Mouse (Mus musculus) liver, embryonic 15.5 days (tissue): ENCODE data around the gene Mctp2. TPM values are rescaled to one million over a fixed set of nuclear protein-coding genes. Genes with fewer than 3 reads are reported as not detected.

Experiments used
- ATAC-seq: fragments of 200-750 bp; cut with Nextera tagmentation; 2 replicates; pipeline ENCODE4 v1.8.0; 2017; ENCODE audit warnings: moderate number of reproducible peaks, mild to moderate bottlenecking, moderate library complexity; ENCODE audit not compliant: insufficient read depth
- H3K27ac ChIP-seq: fragments of 300-500 bp; sonication (generic); replicated peaks from 2 replicates; pipeline ENCODE4 v1.5.1; 2015; ENCODE audit warnings: mild to moderate bottlenecking, inconsistent platforms
- H3K27me3 ChIP-seq: fragments of 300-500 bp; sonication (generic); 2 replicates; pipeline ENCODE4 v1.6.1; 2015; ENCODE audit warnings: mild to moderate bottlenecking, inconsistent platforms
- H3K36me3 ChIP-seq: fragments of 300-500 bp; sonication (generic); replicated peaks from 2 replicates; pipeline ENCODE4 v1.6.1; 2015; ENCODE audit warnings: moderate library complexity, mild to moderate bottlenecking, inconsistent platforms
- H3K4me1 ChIP-seq: fragments of 300-500 bp; sonication (generic); replicated peaks from 2 replicates; pipeline ENCODE4 v1.6.1; 2015; ENCODE audit warnings: inconsistent platforms
- H3K4me2 ChIP-seq: fragments of 300-500 bp; sonication (generic); 2 replicates; pipeline ENCODE4 v1.6.1; 2015; ENCODE audit warnings: moderate library complexity, mild to moderate bottlenecking, inconsistent platforms
- H3K4me3 ChIP-seq: fragments of 300-500 bp; sonication (generic); replicated peaks from 2 replicates; pipeline ENCODE4 v1.5.1; 2015; ENCODE audit warnings: mild to moderate bottlenecking, inconsistent platforms
- H3K9ac ChIP-seq: fragments of 300-500 bp; sonication (generic); 2 replicates; pipeline ENCODE4 v1.6.1; 2015; ENCODE audit warnings: moderate library complexity, mild to moderate bottlenecking, inconsistent platforms
- H3K9me3 ChIP-seq: fragments of 300-500 bp; sonication (generic); replicated peaks from 2 replicates; pipeline ENCODE4 v1.6.1; 2016; ENCODE audit warnings: inconsistent platforms
- WGBS: fragments of 180-500 bp; shearing (Covaris S2); methylation state at CpG from one replicate; pipeline ENCODE4 v1.1.7; 2015; ENCODE audit warnings: mixed read lengths; ENCODE audit not compliant: insufficient replicate concordance; 5-methylcytosine and 5-hydroxymethylcytosine counted together
- polyA plus RNA-seq: library from polyadenylated mRNA; unstranded; fragments of >200 nt; fragmentation: Nextera tagmentation; extraction: Ambion mirVana; gene quantifications from 2 replicates; pipeline ENCODE4 v1.2.1, GENCODE M21; 2015

The Mctp2 gene
- polyA plus RNA-seq, 1 experiment from 2014 or later: 0.35 TPM

DNA sequence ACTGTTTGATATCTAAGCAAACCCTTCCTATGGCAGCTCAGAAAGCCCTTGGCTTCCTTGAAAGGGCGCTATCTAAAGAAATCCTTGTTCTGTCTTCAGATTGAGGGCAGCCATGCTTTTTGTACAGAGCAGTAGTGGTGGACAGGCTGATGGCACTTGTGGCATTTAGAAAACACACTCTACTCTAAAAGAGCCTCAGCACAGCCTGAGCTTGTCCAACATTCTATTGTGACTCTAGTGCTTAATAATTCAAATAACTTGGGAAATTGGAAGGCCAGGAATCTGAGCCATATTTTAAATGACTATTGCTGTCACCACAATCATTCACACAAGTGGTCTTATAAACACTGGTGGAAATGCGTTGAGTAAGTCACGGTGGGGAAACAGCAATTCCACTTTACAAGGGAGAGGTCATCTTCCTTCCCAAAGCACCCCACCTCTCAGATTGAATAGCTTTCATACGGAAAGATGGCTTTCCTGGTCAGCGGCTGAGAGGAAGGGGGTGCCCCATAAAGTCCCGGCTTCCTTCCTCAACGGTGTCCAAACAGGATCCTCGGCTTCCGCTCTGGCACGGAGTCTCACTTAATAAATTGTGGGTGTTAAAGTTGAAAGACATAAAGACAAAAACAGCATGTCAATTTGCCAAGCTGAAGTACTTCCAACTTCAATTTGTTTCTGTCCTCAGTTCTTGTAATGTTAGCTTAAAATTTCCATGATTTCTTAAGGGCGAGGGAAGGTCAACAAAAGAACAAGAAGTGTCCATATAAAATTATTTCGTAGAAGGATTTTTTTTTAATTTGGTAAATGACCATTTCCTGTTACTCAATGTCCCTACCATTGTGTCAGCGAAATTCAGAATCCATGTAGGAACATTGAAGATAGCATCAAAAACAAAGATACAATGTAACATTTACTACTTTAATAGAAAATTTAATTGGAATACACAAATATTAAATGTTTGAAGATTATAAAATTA lies 140.4 kb downstream of the Mctp2 start:
- ATAC-seq: no peak
- WGBS: 26% methylated on average over 13 of the region's 13 CpGs
- H3K4me3 ChIP-seq: no peak overlapping the region
- no peak overlapping the region for H3K27ac ChIP-seq
- no peak overlapping the region for H3K4me2 ChIP-seq
- H3K4me1 ChIP-seq: no peaks in the 10 kb centered on the region
- H3K27me3 ChIP-seq: no peaks in the 10 kb centered on the region
- H3K36me3 ChIP-seq: no peaks in the 10 kb centered on the region
- H3K9me3 ChIP-seq: no peaks in the 10 kb centered on the region
- H3K9ac ChIP-seq: no peak overlapping the region

DNA sequence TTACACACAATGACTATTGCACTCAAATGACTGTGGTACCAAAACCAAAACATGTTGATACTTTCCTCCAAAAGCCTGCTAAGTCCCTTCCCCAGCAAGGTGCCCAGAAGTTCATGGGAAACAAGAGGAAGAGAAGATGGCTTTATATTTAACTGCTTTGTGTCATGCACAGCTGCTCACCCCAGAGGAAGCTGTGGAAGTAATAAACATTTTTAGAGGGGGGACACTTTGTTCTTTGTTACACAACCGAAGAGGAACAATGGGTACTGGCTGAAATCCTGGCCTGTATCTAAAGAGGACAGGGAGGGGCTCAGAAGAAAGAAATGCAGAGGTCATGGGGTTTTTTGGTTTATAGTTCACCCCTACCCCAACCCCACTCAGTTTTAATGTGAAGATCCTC lies 144.2 kb downstream of the Mctp2 start:
- WGBS: 19% methylated on average over 1 of the region's 1 CpGs
- no peak for ATAC-seq
- no peak overlapping the region for H3K4me3 ChIP-seq
- H3K27me3 ChIP-seq: no peaks in the 10 kb centered on the region
- no peaks in the 10 kb centered on the region for H3K9me3 ChIP-seq
- no peaks in the 10 kb centered on the region for H3K36me3 ChIP-seq
- H3K4me2 ChIP-seq: no peak overlapping the region
- H3K4me1 ChIP-seq: no peaks in the 10 kb centered on the region
- no peak overlapping the region for H3K27ac ChIP-seq
- no peak overlapping the region for H3K9ac ChIP-seq

GRCm38 (mm10) chr7:72159513-72160063 lies 146.8 kb downstream of the Mctp2 start:
- WGBS: 30% methylated on average over 4 of the region's 4 CpGs
- no peak overlapping the region for H3K9ac ChIP-seq
- H3K27me3 ChIP-seq: no peaks in the 10 kb centered on the region
- no peak overlapping the region for H3K4me2 ChIP-seq
- no peak overlapping the region for H3K27ac ChIP-seq
- H3K4me3 ChIP-seq: no peak overlapping the region
- no peaks in the 10 kb centered on the region for H3K36me3 ChIP-seq
- no peaks in the 10 kb centered on the region for H3K9me3 ChIP-seq
- ATAC-seq: no peak
- no peaks in the 10 kb centered on the region for H3K4me1 ChIP-seq

DNA sequence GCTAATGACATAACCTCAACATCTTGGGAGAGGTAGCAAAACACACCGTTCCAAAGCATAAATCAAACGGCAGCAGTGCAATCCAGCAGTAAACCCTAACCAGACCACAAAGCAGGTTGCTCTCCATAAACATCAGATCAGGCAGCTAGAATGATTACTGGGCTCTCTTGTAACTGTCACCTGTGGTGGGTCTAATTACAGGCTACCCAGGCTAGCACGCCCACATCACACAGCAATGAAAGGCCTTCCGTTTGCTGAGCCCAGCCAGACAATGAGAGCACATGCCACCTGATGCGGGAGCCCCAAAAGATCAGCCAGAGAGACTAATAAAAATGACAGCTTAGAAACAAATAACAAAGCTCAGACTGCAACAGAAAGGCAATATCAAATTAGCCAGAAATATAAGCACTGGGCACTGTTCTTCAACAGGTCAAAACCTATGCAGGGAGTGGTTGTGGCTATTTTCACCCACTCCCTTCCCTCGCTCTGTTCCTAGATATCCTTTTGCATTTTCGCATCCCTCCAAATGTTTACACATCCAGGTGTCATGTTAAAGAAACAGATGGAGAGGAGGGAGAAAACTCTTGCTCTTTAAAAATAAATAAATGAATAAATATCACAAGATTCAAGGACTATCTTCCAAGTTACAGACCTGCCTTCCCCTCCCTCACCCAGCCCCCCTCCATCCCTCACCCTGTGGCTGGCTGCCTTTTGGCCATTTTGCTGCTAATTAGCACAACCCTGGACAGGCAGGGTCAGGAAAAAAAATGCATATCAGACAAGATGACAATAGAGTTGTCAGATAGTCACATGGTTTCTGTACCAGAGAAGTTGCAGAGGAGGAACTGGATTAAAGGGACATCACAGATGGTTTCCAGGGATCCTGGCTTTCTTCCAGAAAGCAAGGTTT lies 155.4 kb downstream of the Mctp2 start:
- 62% methylated on average over 7 of the region's 7 CpGs for WGBS
- Histone ChIP-seq H3K9me3 (no peaks in the 10 kb centered on the region), H3K27me3 (no peaks in the 10 kb centered on the region), H3K4me3 (no peak overlapping the region), H3K4me2 (no peak overlapping the region), H3K36me3 (no peaks in the 10 kb centered on the region), H3K27ac (no peak overlapping the region), H3K4me1 (no peaks in the 10 kb centered on the region), H3K9ac (no peak overlapping the region)
- ATAC-seq: no peak

DNA sequence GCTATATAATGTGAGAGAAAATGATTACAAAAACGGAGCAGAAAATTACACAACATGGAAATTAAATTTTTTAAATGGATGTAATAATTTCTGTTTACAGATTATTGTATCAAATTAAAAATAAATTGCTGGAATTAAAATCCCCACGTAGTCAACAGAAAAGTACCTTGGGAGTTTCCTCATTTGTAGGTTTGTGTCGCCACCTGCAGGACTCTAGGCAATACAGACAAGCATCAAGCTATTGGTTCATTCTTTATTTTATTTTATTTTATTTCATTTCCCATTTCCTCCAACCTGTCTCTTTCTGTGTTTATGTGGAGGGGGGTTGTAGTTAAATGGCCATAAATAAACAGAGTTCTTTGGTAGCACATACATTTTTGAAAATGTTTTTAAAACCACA lies 157.3 kb downstream of the Mctp2 start:
- WGBS: 13% methylated on average over 3 of the region's 3 CpGs
- H3K4me2 ChIP-seq: no peak overlapping the region
- no peaks in the 10 kb centered on the region for H3K27me3 ChIP-seq
- ATAC-seq: no peak
- no peaks in the 10 kb centered on the region for H3K36me3 ChIP-seq
- no peak overlapping the region for H3K9ac ChIP-seq
- no peaks in the 10 kb centered on the region for H3K4me1 ChIP-seq
- H3K4me3 ChIP-seq: no peak overlapping the region
- no peak overlapping the region for H3K27ac ChIP-seq
- H3K9me3 ChIP-seq: no peaks in the 10 kb centered on the region

GRCm38 (mm10) chr7:72146849-72147248 lies 159.6 kb downstream of the Mctp2 start:
- Histone ChIP-seq H3K27ac (no peak overlapping the region), H3K4me1 (no peaks in the 10 kb centered on the region), H3K36me3 (no peaks in the 10 kb centered on the region), H3K27me3 (no peaks in the 10 kb centered on the region), H3K4me3 (no peak overlapping the region), H3K4me2 (no peak overlapping the region), H3K9me3 (no peaks in the 10 kb centered on the region), H3K9ac (no peak overlapping the region)
- ATAC-seq: no peak

GRCm38 (mm10) chr7:72145726-72146520 lies 160.5 kb downstream of the Mctp2 start:
- WGBS: 71% methylated on average over 17 of the region's 17 CpGs
- ATAC-seq: no peak
- no peak overlapping the region for H3K4me3 ChIP-seq
- no peaks in the 10 kb centered on the region for H3K4me1 ChIP-seq
- no peak overlapping the region for H3K4me2 ChIP-seq
- H3K36me3 ChIP-seq: no peaks in the 10 kb centered on the region
- H3K9me3 ChIP-seq: no peaks in the 10 kb centered on the region
- no peak overlapping the region for H3K9ac ChIP-seq
- no peak overlapping the region for H3K27ac ChIP-seq
- no peaks in the 10 kb centered on the region for H3K27me3 ChIP-seq

DNA sequence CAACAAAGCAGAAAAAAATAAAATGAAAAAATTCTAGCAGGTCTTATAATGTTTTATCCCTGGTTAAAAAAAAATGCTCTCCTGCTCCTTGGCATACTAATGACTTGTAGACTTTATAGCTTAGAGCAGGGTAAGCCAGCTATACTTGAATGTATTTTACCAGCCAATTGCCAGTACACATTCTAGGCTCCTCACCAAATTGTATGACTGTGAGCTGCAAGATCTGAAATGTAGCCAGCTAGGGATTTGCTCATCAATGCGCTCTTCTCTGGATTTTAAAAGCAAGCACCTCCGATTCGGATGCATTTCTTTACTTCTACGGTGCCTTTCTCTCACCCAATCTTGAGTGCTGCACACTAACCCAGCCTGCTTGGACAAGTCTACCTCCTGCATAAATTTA lies 167.7 kb downstream of the Mctp2 start:
- Histone ChIP-seq H3K27me3 (no peaks in the 10 kb centered on the region), H3K4me1 (no peaks in the 10 kb centered on the region), H3K4me3 (no peak overlapping the region), H3K36me3 (no peaks in the 10 kb centered on the region), H3K9ac (no peak overlapping the region), H3K27ac (no peak overlapping the region), H3K4me2 (no peak overlapping the region), H3K9me3 (no peaks in the 10 kb centered on the region)
- no peak for ATAC-seq
- 77% methylated on average over 4 of the region's 4 CpGs for WGBS

DNA sequence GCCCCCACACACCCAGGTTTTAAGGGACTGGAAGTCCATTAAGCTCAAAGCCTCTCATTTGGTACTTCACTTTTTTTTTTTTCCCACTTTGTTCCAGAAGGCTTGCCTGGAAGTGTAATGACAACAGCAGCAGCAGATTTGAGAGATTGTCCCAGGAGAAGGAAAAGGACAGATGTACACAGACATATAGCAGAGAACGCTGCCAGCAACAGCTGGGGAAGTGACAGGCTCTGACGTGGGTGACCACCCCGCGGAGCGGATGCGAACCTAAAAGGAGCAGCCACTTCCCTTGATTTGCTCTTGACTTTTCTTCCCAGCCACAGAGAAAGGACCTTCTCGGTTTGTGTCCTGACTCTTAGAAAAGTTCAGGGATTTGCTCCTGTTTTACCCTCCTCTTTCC lies 185.4 kb downstream of the Mctp2 start:
- 66% methylated on average over 7 of the region's 7 CpGs for WGBS
- H3K4me2 ChIP-seq: no peak overlapping the region
- no peak overlapping the region for H3K27ac ChIP-seq
- no peak overlapping the region for H3K9ac ChIP-seq
- H3K4me1 ChIP-seq: no peaks in the 10 kb centered on the region
- no peaks in the 10 kb centered on the region for H3K36me3 ChIP-seq
- H3K27me3 ChIP-seq: no peaks in the 10 kb centered on the region
- no peak for ATAC-seq
- no peaks in the 10 kb centered on the region for H3K9me3 ChIP-seq
- no peak overlapping the region for H3K4me3 ChIP-seq

DNA sequence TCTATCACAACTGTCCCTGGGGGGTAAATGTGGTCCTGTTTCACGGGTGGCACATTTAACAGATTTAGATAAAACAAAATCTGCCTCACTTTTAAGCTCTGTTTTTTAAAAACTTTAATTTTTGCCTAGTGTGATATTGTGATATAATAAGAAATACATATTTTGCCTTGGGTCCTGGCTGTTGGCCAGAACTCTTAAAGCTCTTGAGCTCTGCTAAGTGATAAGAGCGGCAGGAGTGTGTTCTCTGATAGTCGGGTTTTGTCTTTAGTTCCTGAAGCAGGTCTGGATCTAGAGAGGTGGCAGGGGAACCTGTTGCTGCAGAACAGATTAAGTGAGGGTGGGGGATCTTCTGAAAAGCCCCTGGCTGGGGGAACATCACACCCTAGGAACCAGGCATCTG lies 186.7 kb downstream of the Mctp2 start:
- H3K9ac ChIP-seq: no peak overlapping the region
- WGBS: 53% methylated on average over 3 of the region's 3 CpGs
- no peaks in the 10 kb centered on the region for H3K27me3 ChIP-seq
- no peak overlapping the region for H3K27ac ChIP-seq
- H3K4me1 ChIP-seq: no peaks in the 10 kb centered on the region
- no peak overlapping the region for H3K4me2 ChIP-seq
- no peaks in the 10 kb centered on the region for H3K36me3 ChIP-seq
- no peak for ATAC-seq
- no peaks in the 10 kb centered on the region for H3K9me3 ChIP-seq
- no peak overlapping the region for H3K4me3 ChIP-seq
